Mouse (Mus musculus) limb, embryonic 10.5 days (tissue): ENCODE results near the gene Lrrc32. TPM values are rescaled to one million over a fixed set of nuclear protein-coding genes. Genes with fewer than 3 reads are reported as not detected.

Source experiments
- DNase-seq: peaks from one replicate; pipeline ENCODE4 v3.0.0-alpha.2; 2017; ENCODE audit warnings: low spot score
- H3K27ac ChIP-seq: fragments of 300-500 bp; sonication (generic); 2 replicates; pipeline ENCODE4 v1.5.1; 2016; ENCODE audit warnings: mild to moderate bottlenecking
- H3K27me3 ChIP-seq: fragments of 300-500 bp; sonication (generic); 2 replicates; pipeline ENCODE4 v1.6.1; 2016; ENCODE audit warnings: low read depth, mild to moderate bottlenecking; ENCODE audit not compliant: poor library complexity, severe bottlenecking
- H3K36me3 ChIP-seq: fragments of 300-500 bp; sonication (generic); 2 replicates; pipeline ENCODE4 v1.6.1; 2016; ENCODE audit warnings: mild to moderate bottlenecking, moderate library complexity
- H3K4me1 ChIP-seq: fragments of 300-500 bp; sonication (generic); 2 replicates; pipeline ENCODE4 v1.6.1; 2016
- H3K4me3 ChIP-seq: fragments of 300-500 bp; sonication (generic); 2 replicates; pipeline ENCODE4 v1.5.1; 2016; ENCODE audit warnings: mild to moderate bottlenecking, moderate library complexity
- H3K9me3 ChIP-seq: fragments of 300-500 bp; sonication (generic); replicated peaks from 2 replicates; pipeline ENCODE4 v1.6.1; 2016; ENCODE audit warnings: mild to moderate bottlenecking
- WGBS: fragments of 180-500 bp; shearing (Covaris S2); methylation state at CpG from one replicate; pipeline ENCODE4 v1.1.7; 2016; 5-methylcytosine and 5-hydroxymethylcytosine counted together
- polyA plus RNA-seq: library from polyadenylated mRNA; unstranded; fragments of >200 nt; fragmentation: Nextera tagmentation; extraction: Ambion mirVana; gene quantifications from 2 replicates; pipeline ENCODE4 v1.2.1, GENCODE M21; 2016

The Lrrc32 gene
- polyA plus RNA-seq, 1 experiment from 2014 or later, result 2.8 TPM

DNA sequence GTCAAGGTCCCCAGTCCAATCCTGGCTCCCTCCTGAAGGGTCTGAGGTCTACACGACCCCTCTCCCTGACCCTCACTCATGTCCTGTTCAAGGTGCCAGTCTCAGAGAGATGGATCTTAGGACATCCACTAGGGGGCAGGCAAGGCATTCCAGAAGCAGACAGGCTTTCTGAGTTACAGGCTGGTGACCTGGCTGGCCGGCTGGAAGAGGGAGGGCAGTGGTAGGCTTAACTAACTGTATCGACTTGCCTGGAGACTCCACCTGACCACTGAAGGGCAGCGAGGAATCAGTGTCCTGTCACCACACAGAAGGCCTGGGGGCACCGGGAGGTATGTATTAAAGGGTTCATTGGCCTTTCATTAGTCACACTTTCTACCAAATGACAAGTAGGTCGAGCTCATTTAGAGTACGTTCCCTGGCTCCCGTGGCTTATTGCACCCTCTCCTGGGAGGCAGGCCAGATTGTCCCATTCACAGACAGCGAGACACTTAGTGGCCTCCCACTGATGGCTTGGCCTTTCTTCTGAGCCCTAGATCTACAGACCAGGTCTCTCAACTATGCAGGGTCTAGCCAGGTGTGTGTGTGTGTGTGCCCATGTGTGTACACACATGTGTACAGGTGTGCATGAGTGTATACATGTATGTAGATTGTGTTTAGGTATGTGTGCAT lies 7.9 kb upstream of the Lrrc32 start:
- WGBS, result 27% methylated on average over 9 of the region's 9 CpGs
- peaks cover 18% of the 10 kb centered on the region for H3K4me1 ChIP-seq
- H3K36me3 ChIP-seq, result no peaks in the 10 kb centered on the region
- peak; percentile 86 for DNase-seq
- peaks cover 36% of the 10 kb centered on the region; the same call in 1 of the 2 replicates for H3K27me3 ChIP-seq
- no peak overlapping the region for H3K27ac ChIP-seq
- no peaks in the 10 kb centered on the region for H3K9me3 ChIP-seq
- H3K4me3 ChIP-seq, result no peak overlapping the region

DNA sequence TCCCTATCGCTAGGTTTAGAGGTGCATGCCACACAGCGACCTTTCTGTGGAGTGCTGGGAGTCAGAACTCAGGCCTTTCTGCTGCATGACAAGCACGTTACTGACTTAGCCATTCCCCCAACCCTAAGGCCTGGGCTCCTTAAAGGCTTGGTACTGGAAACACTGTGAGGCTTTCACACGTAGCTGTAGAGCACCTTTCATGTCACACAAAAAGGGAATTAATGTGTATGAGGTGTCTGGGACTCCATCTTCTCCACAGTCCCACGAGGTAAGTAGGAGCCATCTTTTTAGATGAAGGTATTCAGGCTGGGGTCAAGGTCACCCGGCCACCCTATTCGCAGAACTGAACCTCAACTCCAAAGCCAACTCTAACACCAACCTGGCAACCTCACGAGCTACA lies 7.2 kb upstream of the Lrrc32 start:
- H3K27ac ChIP-seq, result no peak overlapping the region
- 82% methylated on average over 8 of the region's 8 CpGs for WGBS

DNA sequence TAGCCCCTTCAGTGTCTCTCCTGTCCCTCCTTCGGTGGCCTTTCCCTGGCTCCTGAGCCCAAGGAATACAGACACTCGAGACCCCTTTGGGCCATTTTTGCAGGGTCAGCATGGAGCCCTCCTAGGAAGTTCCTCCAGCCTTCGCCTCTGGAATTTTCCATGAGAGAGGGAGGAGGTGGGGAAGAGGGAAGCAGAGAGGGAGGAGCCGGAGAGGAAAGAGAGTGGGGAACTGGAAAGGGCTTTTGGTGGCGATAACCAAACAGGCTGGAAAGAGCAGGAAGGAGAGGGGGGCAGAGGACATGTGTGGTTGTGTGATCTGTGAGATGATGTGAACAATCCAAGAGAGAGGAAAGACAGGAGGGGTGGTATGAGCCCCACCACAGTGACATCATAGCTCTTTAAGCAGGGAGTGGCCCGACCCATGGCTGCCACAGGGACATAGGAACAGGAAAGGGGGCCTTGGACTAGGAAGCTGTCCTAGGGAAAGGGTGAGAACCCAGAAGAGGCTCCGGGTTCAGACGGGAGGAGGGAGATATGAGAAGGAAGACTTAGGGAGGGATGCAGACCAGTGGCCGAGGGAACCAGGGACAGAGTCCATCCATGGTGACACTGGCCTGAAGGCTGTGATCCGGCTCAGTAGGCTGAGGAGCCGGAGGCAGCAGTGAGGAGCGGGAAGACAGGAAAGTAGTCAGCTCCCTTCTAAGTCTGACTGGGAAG lies 6.4 kb upstream of the Lrrc32 start:
- H3K27me3 ChIP-seq, result peaks cover 49% of the 10 kb centered on the region; the same call in 1 of the 2 replicates
- no peaks in the 10 kb centered on the region for H3K9me3 ChIP-seq
- no peak for DNase-seq
- WGBS, result 62% methylated on average over 12 of the region's 12 CpGs
- no peaks in the 10 kb centered on the region for H3K36me3 ChIP-seq
- no peak overlapping the region for H3K4me3 ChIP-seq
- H3K4me1 ChIP-seq, result peaks cover 18% of the 10 kb centered on the region
- H3K27ac ChIP-seq, result peak overlapping the region; percentile 42; the same call in 1 of the 2 replicates

More for the DNA sequence above, 7.2 kb upstream of the Lrrc32 start:
- peaks cover 41% of the 10 kb centered on the region; the same call in 1 of the 2 replicates for H3K27me3 ChIP-seq
- no peaks in the 10 kb centered on the region for H3K9me3 ChIP-seq
- H3K4me3 ChIP-seq, result no peak overlapping the region
- DNase-seq, result no peak
- peaks cover 18% of the 10 kb centered on the region for H3K4me1 ChIP-seq
- no peaks in the 10 kb centered on the region for H3K36me3 ChIP-seq

DNA sequence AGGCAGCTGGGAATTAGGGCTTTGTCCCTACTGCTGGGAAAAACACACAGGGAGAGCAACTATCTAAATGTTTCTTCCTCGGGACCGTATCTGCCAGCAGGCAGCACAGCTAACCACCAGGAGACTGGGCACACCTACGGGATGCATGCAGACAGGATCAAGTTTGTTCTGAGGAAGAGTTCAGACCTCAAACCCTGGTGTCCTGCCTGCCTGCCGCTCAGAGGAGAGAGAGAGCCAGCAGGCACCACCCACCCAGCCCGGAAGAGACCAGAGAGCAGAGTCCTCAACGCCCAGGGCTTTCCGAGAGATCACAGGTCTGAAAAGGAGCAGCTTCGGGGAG lies 5.8 kb upstream of the Lrrc32 start:
- peaks cover 54% of the 10 kb centered on the region for H3K27me3 ChIP-seq
- 41% methylated on average over 8 of the region's 8 CpGs for WGBS
- H3K27ac ChIP-seq, result peak overlapping the region; percentile 42; the same call in 1 of the 2 replicates

DNA sequence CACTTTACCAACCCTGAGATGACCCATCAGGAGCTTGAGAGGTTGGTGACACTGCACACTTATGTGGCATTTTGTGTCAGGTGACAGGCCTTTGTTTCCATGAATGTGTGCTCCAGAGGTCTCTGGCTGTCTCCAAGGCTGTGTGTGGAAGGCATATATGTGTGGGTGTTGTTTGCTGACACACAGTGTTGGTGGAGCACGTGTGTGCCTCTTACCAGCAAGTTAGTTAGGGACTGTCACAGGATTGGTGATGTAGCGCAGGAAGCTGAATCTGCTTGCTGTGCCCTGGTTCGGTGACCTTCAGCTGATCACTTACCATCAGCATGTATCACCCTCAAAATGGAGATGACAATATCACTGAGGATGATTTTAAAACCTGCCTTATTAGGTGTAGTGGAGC lies 4.2 kb upstream of the Lrrc32 start:
- Histone ChIP-seq H3K4me3 (no peak overlapping the region), H3K36me3 (no peaks in the 10 kb centered on the region), H3K27me3 (peaks cover 63% of the 10 kb centered on the region), H3K9me3 (no peaks in the 10 kb centered on the region), H3K27ac (no peak overlapping the region), H3K4me1 (peaks cover 28% of the 10 kb centered on the region)
- no peak for DNase-seq
- WGBS, result 86% methylated on average over 3 of the region's 3 CpGs

More for the DNA sequence above, 5.8 kb upstream of the Lrrc32 start:
- DNase-seq, result no peak
- Histone ChIP-seq H3K9me3 (no peaks in the 10 kb centered on the region), H3K4me3 (no peak overlapping the region), H3K4me1 (peaks cover 18% of the 10 kb centered on the region), H3K36me3 (no peaks in the 10 kb centered on the region)

DNA sequence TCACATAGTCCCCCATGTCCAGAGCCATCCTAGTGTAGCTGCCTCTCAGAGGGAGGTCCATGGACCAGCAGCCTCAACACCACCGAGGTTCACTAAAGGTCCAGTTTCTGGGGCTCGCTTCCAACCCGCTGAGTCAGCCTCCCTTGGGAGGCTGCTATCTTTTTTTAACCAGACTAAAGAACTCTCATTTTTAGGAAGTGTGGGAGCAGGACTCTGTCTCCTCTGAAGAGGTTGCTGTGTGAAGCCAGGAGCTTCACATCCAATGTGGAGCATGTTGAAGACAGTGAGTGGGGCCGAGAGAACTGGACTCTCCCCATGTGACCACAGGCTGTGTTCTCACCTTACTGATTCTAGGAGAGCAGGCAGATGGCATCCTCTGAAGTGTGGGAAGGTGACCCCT lies 3.6 kb upstream of the Lrrc32 start:
- Histone ChIP-seq H3K9me3 (no peaks in the 10 kb centered on the region), H3K27me3 (peaks cover 61% of the 10 kb centered on the region), H3K36me3 (no peaks in the 10 kb centered on the region), H3K4me1 (peaks cover 31% of the 10 kb centered on the region), H3K4me3 (no peak overlapping the region), H3K27ac (no peak overlapping the region)
- DNase-seq, result no peak
- WGBS, result 89% methylated on average over 4 of the region's 4 CpGs

DNA sequence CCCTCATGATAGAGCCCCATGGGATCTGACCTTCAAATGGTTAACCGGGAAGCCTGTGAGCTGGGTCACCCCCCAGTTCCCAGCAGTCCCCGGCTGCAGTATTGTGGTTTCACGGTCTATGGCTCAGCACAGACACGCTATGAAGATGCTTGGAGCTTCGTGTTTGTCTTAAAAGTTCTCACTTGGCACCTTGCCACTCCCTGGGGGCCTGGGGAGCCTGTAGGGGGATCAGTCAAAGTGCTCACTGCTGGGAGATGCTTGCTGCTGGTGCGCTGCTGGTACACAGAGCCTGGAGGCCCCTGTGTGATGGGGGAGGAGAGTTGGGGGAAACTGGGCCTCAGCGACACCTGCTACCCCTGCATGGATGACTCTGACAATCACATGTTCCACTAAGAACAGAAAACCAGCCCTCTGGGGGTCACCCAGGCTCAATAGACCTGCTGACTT lies 2.6 kb upstream of the Lrrc32 start:
- Histone ChIP-seq H3K36me3 (no peaks in the 10 kb centered on the region), H3K9me3 (no peaks in the 10 kb centered on the region), H3K4me3 (no peak overlapping the region), H3K27me3 (peaks cover 71% of the 10 kb centered on the region), H3K4me1 (peaks cover 27% of the 10 kb centered on the region), H3K27ac (no peak overlapping the region)
- 81% methylated on average over 7 of the region's 7 CpGs for WGBS
- no peak for DNase-seq

DNA sequence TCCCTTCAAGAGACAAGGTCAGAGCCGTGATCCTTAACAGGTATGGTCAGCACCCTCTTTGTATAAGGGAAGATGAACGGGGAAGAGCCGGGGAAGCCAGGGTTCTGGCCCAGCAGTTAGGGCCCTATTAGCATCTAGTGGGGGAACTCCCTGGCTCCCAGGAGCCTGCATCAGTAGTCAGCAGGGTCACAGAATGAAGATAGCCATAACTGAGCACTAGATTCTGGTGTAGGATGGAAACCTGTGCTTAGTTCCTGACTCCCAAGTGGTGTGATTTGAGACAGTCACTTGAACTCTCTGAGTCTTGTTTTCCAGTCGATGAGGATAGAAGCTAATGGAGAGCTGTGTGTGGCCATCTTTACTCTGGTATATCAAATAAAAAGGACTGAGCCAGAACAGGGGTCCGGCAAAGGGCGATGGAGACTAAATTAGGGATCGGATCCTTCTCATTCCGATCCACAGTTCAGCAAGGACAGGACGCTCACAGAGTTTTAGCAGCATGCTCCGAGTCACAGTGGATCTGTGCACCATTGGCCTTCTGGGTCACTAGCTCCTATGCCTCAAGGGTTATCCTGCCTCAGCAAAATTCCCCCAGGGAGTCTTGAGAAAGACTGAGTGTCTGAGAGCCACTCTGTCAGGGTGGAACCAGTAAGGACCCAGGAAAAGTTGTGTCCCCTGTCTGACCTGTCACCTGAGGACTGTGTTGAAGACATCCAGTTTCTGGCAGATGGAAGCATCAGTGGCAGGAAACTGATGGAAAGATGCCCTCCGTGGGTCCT lies 1.7 kb upstream of the Lrrc32 start:
- Histone ChIP-seq H3K27me3 (peaks cover 80% of the 10 kb centered on the region), H3K4me3 (no peak overlapping the region), H3K36me3 (no peaks in the 10 kb centered on the region), H3K9me3 (no peaks in the 10 kb centered on the region), H3K27ac (no peak overlapping the region), H3K4me1 (peaks cover 31% of the 10 kb centered on the region)
- DNase-seq, result no peak
- WGBS, result 87% methylated on average over 11 of the region's 11 CpGs

DNA sequence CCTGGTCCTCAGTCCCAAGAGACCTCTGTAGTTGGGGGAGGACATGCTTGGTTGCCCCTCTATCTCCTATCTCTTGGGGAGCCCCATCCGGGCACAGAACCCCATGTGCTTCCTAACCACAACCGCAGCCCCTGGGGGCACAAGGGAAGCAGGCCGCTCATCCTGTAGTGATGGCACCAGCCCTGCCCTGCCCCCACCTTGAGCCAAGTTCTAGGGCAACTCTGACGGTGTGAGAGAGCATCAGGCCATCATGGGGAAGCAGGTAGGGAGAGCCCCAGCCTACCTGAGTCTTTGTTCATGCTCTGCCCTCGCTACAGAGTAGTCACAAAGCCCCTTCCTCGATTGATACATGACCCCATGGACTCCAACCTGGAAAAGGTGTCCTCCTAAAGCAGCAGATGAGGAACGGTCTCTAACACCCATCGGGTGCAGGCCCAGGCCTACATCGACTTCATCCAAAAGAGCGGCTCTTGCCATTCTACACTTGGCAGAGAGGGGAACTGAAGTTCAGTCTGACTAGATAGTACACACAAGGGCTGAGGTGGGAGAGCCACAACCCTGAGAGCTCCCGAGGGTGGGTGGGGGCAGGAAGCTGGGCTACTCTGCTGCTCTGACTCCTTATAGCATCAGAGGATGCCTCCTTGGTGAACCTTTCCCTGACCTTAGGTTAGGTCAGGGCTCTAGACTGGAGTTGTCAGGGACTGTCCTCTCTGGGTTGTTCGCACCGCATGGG lies 519 bp upstream of the Lrrc32 start:
- no peak for DNase-seq
- Histone ChIP-seq H3K27ac (no peak overlapping the region), H3K27me3 (peaks cover 71% of the 10 kb centered on the region), H3K36me3 (no peaks in the 10 kb centered on the region), H3K4me3 (no peak overlapping the region), H3K4me1 (peaks cover 30% of the 10 kb centered on the region), H3K9me3 (no peaks in the 10 kb centered on the region)
- WGBS, result 86% methylated on average over 13 of the region's 13 CpGs

DNA sequence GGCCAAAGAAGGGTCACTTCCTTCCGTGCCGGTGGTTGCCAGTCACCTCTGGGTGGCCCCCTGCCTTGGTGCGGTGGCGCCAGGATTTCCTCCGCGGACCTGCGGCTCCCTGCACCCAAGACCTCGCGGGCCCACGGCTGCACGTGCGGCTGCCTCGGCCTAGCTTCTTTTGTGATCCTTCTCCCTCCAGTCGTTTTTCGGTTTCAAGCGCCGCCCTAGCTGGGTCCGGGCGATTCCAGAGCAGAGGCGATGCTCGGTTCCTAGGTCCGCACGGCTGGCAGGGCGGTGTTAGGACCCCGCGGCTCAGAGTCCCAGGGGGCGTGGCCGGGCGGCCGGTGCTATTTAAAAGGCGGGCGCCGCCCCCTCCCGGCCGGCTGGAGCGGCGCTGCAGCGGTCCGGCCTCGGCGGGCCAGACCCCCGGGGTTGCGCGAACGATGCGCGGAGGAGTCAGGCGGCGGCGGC lies 571 bp downstream of the Lrrc32 start:
- peak; percentile 86 for DNase-seq
- Histone ChIP-seq H3K9me3 (no peaks in the 10 kb centered on the region), H3K4me3 (peak overlapping the region; percentile 57), H3K36me3 (no peaks in the 10 kb centered on the region), H3K4me1 (peaks cover 41% of the 10 kb centered on the region), H3K27me3 (peaks cover 67% of the 10 kb centered on the region), H3K27ac (peak overlapping the region; percentile 82)
- WGBS, result under 1% methylated on average over 50 of the region's 50 CpGs

DNA sequence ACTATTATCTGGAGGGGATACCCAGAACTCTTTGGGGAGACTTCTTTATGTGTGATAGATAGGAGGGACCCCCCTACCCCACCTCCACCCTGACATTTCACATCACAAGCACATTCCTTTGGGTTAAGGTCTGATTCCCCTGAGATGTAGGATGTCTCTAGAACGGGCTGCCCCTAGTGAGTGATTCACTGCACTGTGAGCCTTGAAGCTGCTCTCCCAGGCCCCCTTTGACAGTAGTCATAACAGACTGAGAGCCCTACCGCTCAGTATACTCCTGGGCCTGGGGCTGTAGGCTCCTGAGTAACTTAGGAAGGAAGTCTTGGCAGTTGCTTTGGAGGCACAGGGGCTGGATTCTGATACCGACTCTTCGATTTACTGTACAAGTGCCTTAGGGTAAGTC lies 1.2 kb downstream of the Lrrc32 start:
- no peaks in the 10 kb centered on the region for H3K36me3 ChIP-seq
- peak overlapping the region; percentile 57 for H3K4me3 ChIP-seq
- peaks cover 61% of the 10 kb centered on the region for H3K27me3 ChIP-seq
- peaks cover 48% of the 10 kb centered on the region for H3K4me1 ChIP-seq
- DNase-seq, result no peak
- WGBS, result 68% methylated on average over 4 of the region's 4 CpGs
- no peaks in the 10 kb centered on the region for H3K9me3 ChIP-seq
- no peak overlapping the region for H3K27ac ChIP-seq

DNA sequence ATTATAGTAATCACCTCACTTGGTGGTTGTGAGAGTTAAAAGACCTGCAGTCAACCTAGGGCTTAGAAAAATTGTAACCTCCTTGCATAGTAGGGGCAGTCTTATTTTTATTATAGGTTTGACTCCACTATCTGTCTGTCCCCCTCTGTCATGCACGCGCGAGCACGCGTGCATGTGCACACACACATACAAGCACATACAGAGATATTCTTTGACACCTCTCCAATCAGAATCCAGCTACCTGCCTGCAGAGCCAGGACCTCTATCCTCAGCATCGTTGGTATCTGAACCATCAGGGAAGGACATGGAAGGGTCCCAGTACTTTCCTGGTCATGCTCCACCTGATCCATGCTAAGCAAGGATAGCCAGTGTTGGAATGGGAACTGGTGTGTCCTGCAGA lies 1.8 kb downstream of the Lrrc32 start:
- Histone ChIP-seq H3K4me3 (no peak overlapping the region), H3K9me3 (no peaks in the 10 kb centered on the region), H3K36me3 (no peaks in the 10 kb centered on the region), H3K4me1 (peaks cover 53% of the 10 kb centered on the region), H3K27ac (no peak overlapping the region), H3K27me3 (peaks cover 59% of the 10 kb centered on the region)
- no peak for DNase-seq
- 94% methylated on average over 6 of the region's 6 CpGs for WGBS
